In genomic region chr11:86257054-86257453, GRCm38 (mm10) we compare ENCODE assay signal across 8 mouse cellular contexts. TPM values are rescaled to one million over a fixed set of nuclear protein-coding genes. Genes with fewer than 3 reads are reported as not detected.
A peak's percentile ranks its signal among the peaks of the same experiment; 100 is the strongest.
DNase-seq lines count a peak whose midpoint lies in the region; ATAC-seq lines count a peak whose summit lies in the region.

No protein-coding gene starts in this region.

- peak overlapping the region; percentile 76 for H3K27ac ChIP-seq in hindbrain, embryonic 16.5 days (ENCODE audit: low read depth, low read length)
- H3K27ac ChIP-seq in midbrain, embryonic 12.5 days (replicated peaks) = peak overlapping the region; percentile 70

- peak; percentile 87 for DNase-seq in heart, adult 11 months
- DNase-seq in heart, postnatal 14 days = no peak
- peak; percentile 33 for DNase-seq in urinary bladder, adult 2 months (ENCODE audit: low spot score)
- DNase-seq in urinary bladder, adult 18-20 months (ENCODE audit: low spot score in 2 of 2) = no peak
- DNase-seq in thymus, postnatal 4 days = no peak
- DNase-seq in urinary bladder, postnatal 14 days (ENCODE audit: low spot score) = no peak

- 0 out of 2 replicates have a peak, but pooled peaks cover 1% of the 10 kb centered on the region for H3K36me3 ChIP-seq in hindbrain, embryonic 16.5 days (ENCODE audit: control insufficient read depth, insufficient read depth, low read length)
- H3K36me3 ChIP-seq in midbrain, embryonic 12.5 days = peaks cover 19% of the 10 kb centered on the region

- H3K4me3 ChIP-seq in hindbrain, embryonic 16.5 days (ENCODE audit: low read length) = peak overlapping the region; percentile 68
- H3K4me3 ChIP-seq in midbrain, embryonic 12.5 days = peak overlapping the region; percentile 76

- H3K4me2 ChIP-seq in hindbrain, embryonic 16.5 days (ENCODE audit: low read length) = peak overlapping the region; percentile 68
- H3K4me2 ChIP-seq in midbrain, embryonic 12.5 days (replicated peaks) = peak overlapping the region; percentile 71

- peak; percentile 72 for ATAC-seq in hindbrain, embryonic 16.5 days
- 0 out of 2 replicates have a peak, but pooled peaks have one; percentile 19 for ATAC-seq in midbrain, embryonic 12.5 days (ENCODE audit: low FRiP score, low read depth)

- no peaks in the 10 kb centered on the region for H3K27me3 ChIP-seq in hindbrain, embryonic 16.5 days (replicated peaks; ENCODE audit: control insufficient read depth, insufficient read depth, low read length)
- H3K27me3 ChIP-seq in midbrain, embryonic 12.5 days = no peaks in the 10 kb centered on the region

- H3K9me3 ChIP-seq in hindbrain, embryonic 16.5 days (ENCODE audit: control insufficient read depth, low read length) = no peaks in the 10 kb centered on the region
- H3K9me3 ChIP-seq in midbrain, embryonic 12.5 days = no peaks in the 10 kb centered on the region

- H3K4me1 ChIP-seq in hindbrain, embryonic 16.5 days (ENCODE audit: control insufficient read depth, insufficient read depth, low read depth, low read length) = peaks cover 16% of the 10 kb centered on the region
- H3K4me1 ChIP-seq in midbrain, embryonic 12.5 days = peaks cover 14% of the 10 kb centered on the region

- intact Hi-C loops in heart, postnatal 14 days (cut with DNase I) = loop anchor here (2.0 kb wide), 1 partner anchor 102 kb away; no protein-coding TSS in a partner anchor

- peak overlapping the region; percentile 86 for H3K9ac ChIP-seq in hindbrain, embryonic 16.5 days (ENCODE audit: low read depth, low read length)
- H3K9ac ChIP-seq in midbrain, embryonic 12.5 days (replicated peaks) = peak overlapping the region; percentile 83

- WGBS in hindbrain, embryonic 16.5 days = under 1% methylated on average over 22 of the region's 22 CpGs
- WGBS in midbrain, embryonic 12.5 days = under 1% methylated on average over 22 of the region's 22 CpGs

RNA-seq across cellular contexts. Expression of gene Ints2, which starts 0.3 kb away (rescaled TPM):
- total RNA-seq in heart, postnatal 14 days (2021) = 1 to 10 TPM; 5.1 to 6.2 TPM
- polyA plus RNA-seq in urinary bladder, adult 2 months (2012; rRNA removed) = 12.1 and 13.9 TPM in 2 replicates
- polyA plus RNA-seq in hindbrain, embryonic 16.5 days (2015; fragmentation: Nextera tagmentation; extraction: Ambion mirVana) = 15.8 and 18.7 TPM in 2 replicates
- 48.3 and 51.6 TPM in 2 replicates for polyA plus RNA-seq in midbrain, embryonic 12.5 days (2016; fragmentation: Nextera tagmentation; extraction: Ambion mirVana)

RNA-seq across cellular contexts. Expression of gene Brip1, which starts 56.1 kb away (rescaled TPM):
- total RNA-seq in heart, postnatal 14 days (2021) = 1 to 10 TPM in 1 of 2 experiments, under 1 TPM in 1; 0.76 to 1.4 TPM
- polyA plus RNA-seq in urinary bladder, adult 2 months (2012; rRNA removed) = 0.43 and 0.72 TPM in 2 replicates
- polyA plus RNA-seq in hindbrain, embryonic 16.5 days (2015; fragmentation: Nextera tagmentation; extraction: Ambion mirVana) = 1.7 and 2.1 TPM in 2 replicates
- 6.9 and 7.6 TPM in 2 replicates for polyA plus RNA-seq in midbrain, embryonic 12.5 days (2016; fragmentation: Nextera tagmentation; extraction: Ambion mirVana)

Comparison
In these comparisons a context has a peak if more than half of its experiments do, and no peak if none do; other contexts are left out.
1. DNase-seq: peak in heart, adult 11 months (single experiment) and urinary bladder, adult 2 months (single experiment); none in heart, postnatal 14 days (0 of 2), urinary bladder, adult 18-20 months (0 of 2), thymus, postnatal 4 days (single experiment) and urinary bladder, postnatal 14 days (single experiment).